Mouse (Mus musculus) megakaryocyte, embryonic 14.5 days (primary cell): ENCODE data around the gene Dynlrb1.

Source experiments
- FLI1 ChIP-seq: IDR thresholded peaks from 2 replicates; pipeline ENCODE4 v1.6.1; 2012; ENCODE audit warnings: low read length, inconsistent platforms, mixed read lengths
- GATA1 ChIP-seq: IDR thresholded peaks from 3 replicates; pipeline ENCODE4 v1.6.1; 2012; ENCODE audit warnings: mixed read lengths, low read length, inconsistent platforms, borderline replicate concordance

- no peak for TF ChIP-seq GATA1
- TF ChIP-seq FLI1 = no peak
Observed at GRCm38 (mm10) chr2:155271957-155272356, 35.6 kb downstream of the Dynlrb1 start.
